Mouse (Mus musculus) E14TG2a.4 (cell line): ENCODE data around the gene Rab26.

Experiments used
- CTCF ChIP-seq: conservative IDR thresholded peaks from 2 replicates; pipeline ENCODE4 v1.5.1; 2014; ENCODE audit warnings: low read length
- NANOG ChIP-seq: IDR thresholded peaks from 2 replicates; pipeline ENCODE4 v1.6.1; 2014; ENCODE audit warnings: borderline replicate concordance, low read length, mixed read lengths
- POU5F1 ChIP-seq: IDR thresholded peaks from 2 replicates; pipeline ENCODE4 v1.6.1; 2014; ENCODE audit warnings: low read length, borderline replicate concordance

DNA sequence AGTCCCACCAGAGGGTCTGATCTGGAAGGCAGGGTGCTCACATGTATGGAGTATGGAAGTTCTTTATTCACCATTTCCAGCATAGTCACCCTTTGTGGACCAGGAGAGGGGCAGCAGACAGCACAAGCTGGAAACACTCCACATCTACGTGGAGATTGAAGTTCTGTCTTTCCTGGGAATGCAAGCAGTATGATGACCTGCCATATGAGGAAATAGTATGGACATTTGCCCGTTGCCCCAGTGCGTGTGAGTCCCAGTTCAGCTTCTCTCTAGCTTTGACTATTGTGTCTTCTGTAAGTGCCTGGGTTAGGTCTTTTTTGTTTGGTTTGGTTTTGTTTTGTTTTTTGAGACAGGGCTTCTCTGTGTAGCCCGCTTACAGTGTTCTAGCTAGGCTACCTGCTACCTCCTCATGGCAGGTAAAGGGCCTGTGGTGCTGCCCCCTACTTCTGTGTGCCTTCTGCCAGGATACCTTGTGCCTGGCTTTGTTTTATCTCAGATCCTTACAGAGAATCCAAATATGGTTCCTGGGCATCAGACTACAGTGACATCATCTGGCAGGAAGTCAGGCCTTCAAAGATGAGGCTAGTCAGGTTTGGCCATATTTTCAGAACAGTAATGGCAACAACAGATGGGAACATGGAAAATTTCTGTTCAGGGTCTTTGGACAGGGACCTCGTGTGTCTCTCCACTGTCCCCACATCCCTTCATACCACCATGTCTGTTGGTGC, 26.5 kb upstream of the Rab26 start:
- no peak for TF ChIP-seq CTCF
- no peak for TF ChIP-seq NANOG
- TF ChIP-seq POU5F1, result no peak
